Mouse (Mus musculus) G1E (cell line): ENCODE measurements around the gene Ephb1.

Experiments used
- CTCF ChIP-seq: IDR thresholded peaks from 2 replicates; pipeline ENCODE4 v1.5.1; 2012; ENCODE audit warnings: low read depth, low read length, inconsistent platforms, mixed read lengths
- POLR2AphosphoS5 ChIP-seq: IDR thresholded peaks from 2 replicates; pipeline ENCODE4 v1.6.1; 2012; ENCODE audit warnings: low read depth, low read length, inconsistent platforms; ENCODE audit not compliant: insufficient replicate concordance
- TAL1 ChIP-seq: conservative IDR thresholded peaks from 2 replicates; pipeline ENCODE4 v1.6.1; 2012; ENCODE audit warnings: low read depth, low read length, inconsistent platforms, mixed read lengths

DNA sequence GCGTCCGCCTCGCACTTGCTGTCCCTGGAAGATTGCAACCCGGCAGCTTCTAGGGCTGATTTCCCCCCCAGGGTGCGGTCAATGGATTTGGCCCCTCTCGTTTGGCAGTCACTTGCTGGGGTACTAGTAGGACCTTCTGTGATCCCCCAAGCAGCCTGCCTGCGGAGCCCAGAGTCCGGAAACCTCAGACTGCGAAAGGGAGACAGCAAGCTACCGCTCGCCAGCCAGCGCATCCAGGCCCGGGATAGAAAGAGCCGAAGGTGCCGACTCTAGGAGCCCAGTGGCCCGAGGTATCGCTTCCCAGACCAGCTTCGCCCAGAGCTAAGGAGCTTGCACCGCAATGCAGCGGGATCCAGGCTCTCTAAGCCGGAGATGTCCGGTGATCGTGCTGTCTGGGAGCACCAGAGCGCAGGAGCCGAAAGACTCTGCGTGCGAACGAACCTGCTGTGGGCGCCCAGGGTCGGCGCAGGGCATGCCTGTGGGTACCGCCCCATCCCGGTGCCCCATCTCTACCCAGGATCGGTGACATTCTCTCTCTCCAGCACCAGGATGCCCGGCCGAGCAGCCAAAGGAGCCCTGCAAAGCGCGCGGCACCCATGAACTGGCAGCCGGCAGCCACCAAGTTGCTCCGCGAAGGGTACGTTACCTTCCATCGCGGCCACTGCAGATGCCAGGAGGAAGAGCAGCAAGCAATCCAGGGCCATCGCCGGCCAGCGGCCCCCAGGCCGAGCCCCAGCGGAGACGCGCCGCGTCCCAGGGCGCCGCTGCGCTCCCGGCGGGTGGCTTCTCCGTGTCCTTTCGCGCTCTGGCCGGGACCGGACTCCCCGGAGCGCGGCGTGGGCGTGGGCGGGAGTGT is 629 bp downstream of the Ephb1 start:
- TF ChIP-seq POLR2AphosphoS5: no peak
- no peak for TF ChIP-seq CTCF
- no peak for TF ChIP-seq TAL1
